Mouse (Mus musculus): ENCODE data around the gene Hoxa7.
A peak's percentile ranks its signal among the peaks of the same experiment; 100 is the strongest.

The Hoxa7 gene

GRCm38 (mm10) chr6:52226569-52227257 is 5.1 kb upstream of the Hoxa7 start:
- no peak for DNase-seq (ENCODE audit: extremely low read depth, low read depth)

- DNase-seq (ENCODE audit: extremely low read depth, low read depth), result no peak
Measured at GRCm38 (mm10) chr6:52225612-52226568, 4.2 kb upstream of the Hoxa7 start.

GRCm38 (mm10) chr6:52224895-52225611 is 3.4 kb upstream of the Hoxa7 start:
- DNase-seq (ENCODE audit: extremely low read depth, low read depth), result no peak

- no peak for DNase-seq (ENCODE audit: extremely low read depth, low read depth)
Measured at GRCm38 (mm10) chr6:52223939-52224760, 2.5 kb upstream of the Hoxa7 start.

- no peak for DNase-seq (ENCODE audit: extremely low read depth, low read depth)
Measured at GRCm38 (mm10) chr6:52222729-52223128, 1.1 kb upstream of the Hoxa7 start.

GRCm38 (mm10) chr6:52221993-52222685 is 485 bp upstream of the Hoxa7 start:
- DNase-seq (ENCODE audit: extremely low read depth, low read depth), result no peak

- DNase-seq (ENCODE audit: extremely low read depth, low read depth), result peak; percentile 10
Measured at GRCm38 (mm10) chr6:52220865-52221310, 766 bp downstream of the Hoxa7 start.

GRCm38 (mm10) chr6:52220003-52220864 is 1.4 kb downstream of the Hoxa7 start:
- DNase-seq (ENCODE audit: extremely low read depth, low read depth), result no peak

GRCm38 (mm10) chr6:52219234-52219942 is 2.3 kb downstream of the Hoxa7 start:
- no peak for DNase-seq (ENCODE audit: extremely low read depth, low read depth)

GRCm38 (mm10) chr6:52218643-52219215 is 2.9 kb downstream of the Hoxa7 start:
- no peak for DNase-seq (ENCODE audit: extremely low read depth, low read depth)

GRCm38 (mm10) chr6:52217895-52218642 is 3.6 kb downstream of the Hoxa7 start:
- DNase-seq (ENCODE audit: extremely low read depth, low read depth), result no peak

GRCm38 (mm10) chr6:52217459-52217768 is 4.2 kb downstream of the Hoxa7 start:
- DNase-seq (ENCODE audit: extremely low read depth, low read depth), result no peak

- DNase-seq (ENCODE audit: extremely low read depth, low read depth), result no peak
Measured at GRCm38 (mm10) chr6:52216691-52217458, 4.8 kb downstream of the Hoxa7 start.

- DNase-seq (ENCODE audit: extremely low read depth, low read depth), result no peak
Measured at GRCm38 (mm10) chr6:52215771-52216535, 5.7 kb downstream of the Hoxa7 start.

- DNase-seq (ENCODE audit: extremely low read depth, low read depth), result no peak
Measured at GRCm38 (mm10) chr6:52215070-52215469, 6.6 kb downstream of the Hoxa7 start.

GRCm38 (mm10) chr6:52214271-52214670 is 7.4 kb downstream of the Hoxa7 start:
- DNase-seq (ENCODE audit: extremely low read depth, low read depth), result no peak
